Mouse (Mus musculus) monocyte, adult 59 days (primary cell): ENCODE results near the gene Apela. TPM values are rescaled to one million over a fixed set of nuclear protein-coding genes. Genes with fewer than 3 reads are reported as not detected.

Experiments used
- total RNA-seq, 2 experiments: library from RNA; stranded (reverse); gene quantifications; one replicate each; pipeline ENCODE4 v1.2.4; 2023

Gene Apela
- total RNA-seq = not detected

GRCm38 (mm10) chr8:65037117-65037533 lies at the start of gene Apela:
Gene Apela (minus strand): TSS chr8:65037336.

GRCm38 (mm10) chr8:65074733-65075132 lies 37.6 kb upstream of the Apela start, which contains the start of gene Gm10663:
Gene Gm10663 (plus strand): TSS chr8:65075033.

GRCm38 (mm10) chr8:65018423-65018822 lies 18.7 kb downstream of the Apela start, which contains the start of the genes Trim61 and Trim60:
Gene Trim61 (minus strand): TSS chr8:65018523.
Gene Trim60 (minus strand): TSS chr8:65018584.

GRCm38 (mm10) chr8:64987731-64988130 lies 49.4 kb downstream of the Apela start, which contains the start of gene Trim75:
Gene Trim75 (minus strand): TSS chr8:64987831.

Other genes starting within 250 kb of the Apela start
- 10 to 100 TPM; 49.2 to 49.7 TPM for gene Klhl2, start 187.3 kb downstream of the Apela start, total RNA-seq
- 10 to 100 TPM; 43.7 to 50.3 TPM for gene Tmem192, start 90.2 kb downstream of the Apela start, total RNA-seq
- not detected for gene Trim75, start 49.5 kb downstream of the Apela start, total RNA-seq
- not detected for gene Trim61, start 18.8 kb downstream of the Apela start, total RNA-seq
- not detected for gene Trim60, start 18.8 kb downstream of the Apela start, total RNA-seq
- gene Gm10663, start 37.7 kb upstream of the Apela start, total RNA-seq = not detected
- gene BC030870, start 92.2 kb upstream of the Apela start, total RNA-seq = not detected